Mouse (Mus musculus): ENCODE measurements at regions not wholly inside any gene's neighbourhood (a gene's known extent, or its start where the extent isn't known, plus 50 kb on each side); places are given as distances from the start of the nearest gene placed in this dataset.

DNA sequence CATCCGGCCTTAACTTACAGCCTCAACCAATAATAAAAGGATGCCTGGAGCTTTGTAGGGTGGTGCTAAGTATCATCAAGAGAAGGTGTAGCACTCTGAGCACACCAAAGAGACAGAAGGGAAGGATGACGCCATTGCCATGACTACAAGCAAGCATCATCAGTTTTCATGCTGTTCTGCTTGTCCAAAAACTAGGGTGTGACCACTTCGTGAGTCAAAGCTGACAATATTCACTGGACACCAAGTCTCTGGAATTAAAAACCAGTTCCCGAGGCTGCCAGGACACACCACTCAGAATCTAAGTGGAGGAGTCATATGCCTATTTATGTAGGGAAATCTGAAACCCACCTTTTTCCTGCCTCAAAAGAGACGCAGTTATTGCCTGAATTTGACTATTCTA, 136.4 kb upstream of the Zfp648 start:
- TF ChIP-seq CTCF (IDR thresholded peaks at IDR 0.05; ENCODE audit: borderline replicate concordance, insufficient read depth, low read depth, low read length) = no peak
- TF ChIP-seq POLR2A (IDR thresholded peaks at IDR 0.05; ENCODE audit: borderline replicate concordance, insufficient read depth, low read length) = no peak
